Mouse (Mus musculus) intestine, embryonic 15.5 days (tissue): ENCODE measurements at regions not wholly inside any gene's neighbourhood (a gene's known extent, or its start where the extent isn't known, plus 50 kb on each side); places are given as distances from the start of the nearest gene placed in this dataset.

ENCODE experiments used
- ATAC-seq: fragments of 200-750 bp; cut with Nextera tagmentation; 2 replicates; pipeline ENCODE4 v1.8.0; 2017; ENCODE audit warnings: moderate TSS enrichment, moderate library complexity
- H3K27ac ChIP-seq: fragments of 300-500 bp; sonication (generic); 2 replicates; pipeline ENCODE4 v1.5.1; 2015; ENCODE audit warnings: mild to moderate bottlenecking, inconsistent platforms
- H3K27me3 ChIP-seq: fragments of 300-500 bp; sonication (generic); replicated peaks from 2 replicates; pipeline ENCODE4 v1.6.1; 2015; ENCODE audit warnings: inconsistent platforms
- H3K36me3 ChIP-seq: fragments of 300-500 bp; sonication (generic); 2 replicates; pipeline ENCODE4 v1.6.1; 2015; ENCODE audit warnings: inconsistent platforms
- H3K4me1 ChIP-seq: fragments of 300-500 bp; sonication (generic); replicated peaks from 2 replicates; pipeline ENCODE4 v1.6.1; 2015; ENCODE audit warnings: inconsistent platforms
- H3K4me2 ChIP-seq: fragments of 300-500 bp; sonication (generic); replicated peaks from 2 replicates; pipeline ENCODE4 v1.6.1; 2015; ENCODE audit warnings: mild to moderate bottlenecking, inconsistent platforms
- H3K4me3 ChIP-seq: fragments of 300-500 bp; sonication (generic); replicated peaks from 2 replicates; pipeline ENCODE4 v1.5.1; 2015; ENCODE audit warnings: inconsistent platforms
- H3K9ac ChIP-seq: fragments of 300-500 bp; sonication (generic); 2 replicates; pipeline ENCODE4 v1.6.1; 2015; ENCODE audit warnings: inconsistent platforms
- H3K9me3 ChIP-seq: fragments of 300-500 bp; sonication (generic); 2 replicates; pipeline ENCODE4 v1.6.1; 2016; ENCODE audit warnings: inconsistent platforms
- WGBS: fragments of 180-500 bp; shearing (Covaris S2); methylation state at CpG from one replicate; pipeline ENCODE4 v1.1.7; 2015; 5-methylcytosine and 5-hydroxymethylcytosine counted together

- H3K4me2 ChIP-seq, result no peak overlapping the region
- H3K9ac ChIP-seq, result no peak overlapping the region
- no peaks in the 10 kb centered on the region for H3K36me3 ChIP-seq
- WGBS, result 87% methylated on average over 4 of the region's 4 CpGs
- H3K4me3 ChIP-seq, result no peak overlapping the region
- H3K4me1 ChIP-seq, result no peaks in the 10 kb centered on the region
- no peak overlapping the region for H3K27ac ChIP-seq
- no peaks in the 10 kb centered on the region for H3K27me3 ChIP-seq
- no peaks in the 10 kb centered on the region for H3K9me3 ChIP-seq
- no peak for ATAC-seq
Observed at GRCm38 (mm10) chr17:16027989-16028388, 197.2 kb upstream of the Rgmb start.

GRCm38 (mm10) chr17:16004871-16005575 is 174.2 kb upstream of the Rgmb start:
- WGBS, result 16% methylated on average over 7 of the region's 7 CpGs
- H3K27ac ChIP-seq, result peak overlapping the region; percentile 52
- H3K4me1 ChIP-seq, result peaks cover 6% of the 10 kb centered on the region; the same call in 1 of the 2 replicates
- no peak overlapping the region for H3K9ac ChIP-seq
- no peak overlapping the region for H3K4me2 ChIP-seq
- H3K27me3 ChIP-seq, result no peaks in the 10 kb centered on the region
- H3K4me3 ChIP-seq, result no peak overlapping the region
- H3K36me3 ChIP-seq, result no peaks in the 10 kb centered on the region
- peak; percentile 76 for ATAC-seq
- no peaks in the 10 kb centered on the region for H3K9me3 ChIP-seq

GRCm38 (mm10) chr17:16004002-16004401 is 173.2 kb upstream of the Rgmb start:
- Histone ChIP-seq H3K4me1 (peaks cover 6% of the 10 kb centered on the region; the same call in 1 of the 2 replicates), H3K9me3 (no peaks in the 10 kb centered on the region), H3K4me2 (no peak overlapping the region), H3K4me3 (no peak overlapping the region), H3K27ac (no peak overlapping the region), H3K36me3 (no peaks in the 10 kb centered on the region), H3K9ac (no peak overlapping the region), H3K27me3 (no peaks in the 10 kb centered on the region)
- WGBS, result 32% methylated on average over 4 of the region's 4 CpGs
- peak; percentile 65 for ATAC-seq

- no peak for ATAC-seq
- no peaks in the 10 kb centered on the region for H3K9me3 ChIP-seq
- WGBS, result 95% methylated on average over 4 of the region's 4 CpGs
- 0 out of 2 replicates have a peak, but pooled peaks cover 4% of the 10 kb centered on the region for H3K4me1 ChIP-seq
- no peak overlapping the region for H3K4me2 ChIP-seq
- no peak overlapping the region for H3K4me3 ChIP-seq
- no peak overlapping the region for H3K9ac ChIP-seq
- no peak overlapping the region for H3K27ac ChIP-seq
- no peaks in the 10 kb centered on the region for H3K27me3 ChIP-seq
- no peaks in the 10 kb centered on the region for H3K36me3 ChIP-seq
Observed at GRCm38 (mm10) chr17:15998771-15999170, 167.9 kb upstream of the Rgmb start.

GRCm38 (mm10) chr17:15997289-15997688 is 166.4 kb upstream of the Rgmb start:
- Histone ChIP-seq H3K27me3 (no peaks in the 10 kb centered on the region), H3K4me1 (0 out of 2 replicates have a peak, but pooled peaks cover 6% of the 10 kb centered on the region), H3K4me2 (no peak overlapping the region), H3K27ac (no peak overlapping the region), H3K9me3 (no peaks in the 10 kb centered on the region), H3K9ac (no peak overlapping the region), H3K4me3 (no peak overlapping the region), H3K36me3 (no peaks in the 10 kb centered on the region)
- ATAC-seq, result no peak
- 26% methylated on average over 1 of the region's 1 CpGs for WGBS

GRCm38 (mm10) chr17:15995493-15995892 is 164.7 kb upstream of the Rgmb start:
- Histone ChIP-seq H3K9ac (no peak overlapping the region), H3K27ac (no peak overlapping the region), H3K27me3 (no peaks in the 10 kb centered on the region), H3K36me3 (no peaks in the 10 kb centered on the region), H3K4me3 (no peak overlapping the region), H3K4me1 (0 out of 2 replicates have a peak, but pooled peaks cover 6% of the 10 kb centered on the region), H3K9me3 (no peaks in the 10 kb centered on the region), H3K4me2 (no peak overlapping the region)
- no peak for ATAC-seq
- WGBS, result 90% methylated on average over 1 of the region's 1 CpGs

GRCm38 (mm10) chr17:15993361-15994287 is 162.8 kb upstream of the Rgmb start:
- 39% methylated on average over 7 of the region's 7 CpGs for WGBS
- H3K4me1 ChIP-seq, result 0 out of 2 replicates have a peak, but pooled peaks cover 6% of the 10 kb centered on the region
- H3K9ac ChIP-seq, result no peak overlapping the region
- H3K27ac ChIP-seq, result no peak overlapping the region
- no peak overlapping the region for H3K4me3 ChIP-seq
- H3K36me3 ChIP-seq, result no peaks in the 10 kb centered on the region
- H3K9me3 ChIP-seq, result no peaks in the 10 kb centered on the region
- no peaks in the 10 kb centered on the region for H3K27me3 ChIP-seq
- no peak overlapping the region for H3K4me2 ChIP-seq
- peak; percentile 87 for ATAC-seq

- no peaks in the 10 kb centered on the region for H3K27me3 ChIP-seq
- H3K9me3 ChIP-seq, result no peaks in the 10 kb centered on the region
- H3K4me1 ChIP-seq, result 0 out of 2 replicates have a peak, but pooled peaks cover 6% of the 10 kb centered on the region
- H3K36me3 ChIP-seq, result no peaks in the 10 kb centered on the region
- ATAC-seq, result no peak
- H3K9ac ChIP-seq, result no peak overlapping the region
- no peak overlapping the region for H3K4me2 ChIP-seq
- 66% methylated on average over 5 of the region's 5 CpGs for WGBS
- no peak overlapping the region for H3K27ac ChIP-seq
- H3K4me3 ChIP-seq, result no peak overlapping the region
Observed at GRCm38 (mm10) chr17:15991916-15992315, 161.1 kb upstream of the Rgmb start.

GRCm38 (mm10) chr17:15990303-15990702 is 159.5 kb upstream of the Rgmb start:
- Histone ChIP-seq H3K4me3 (no peak overlapping the region), H3K4me1 (0 out of 2 replicates have a peak, but pooled peaks cover 6% of the 10 kb centered on the region), H3K27me3 (no peaks in the 10 kb centered on the region), H3K36me3 (no peaks in the 10 kb centered on the region), H3K27ac (no peak overlapping the region), H3K4me2 (no peak overlapping the region), H3K9ac (no peak overlapping the region), H3K9me3 (no peaks in the 10 kb centered on the region)
- 29% methylated on average over 6 of the region's 6 CpGs for WGBS
- no peak for ATAC-seq

- Histone ChIP-seq H3K4me2 (no peak overlapping the region), H3K9ac (no peak overlapping the region), H3K27ac (no peak overlapping the region), H3K9me3 (no peaks in the 10 kb centered on the region), H3K27me3 (no peaks in the 10 kb centered on the region), H3K4me3 (no peak overlapping the region), H3K4me1 (no peaks in the 10 kb centered on the region), H3K36me3 (no peaks in the 10 kb centered on the region)
- no peak for ATAC-seq
- WGBS, result 57% methylated on average over 2 of the region's 2 CpGs
Observed at GRCm38 (mm10) chr17:15981558-15981957, 150.7 kb upstream of the Rgmb start.

GRCm38 (mm10) chr17:15977374-15978031 is 146.7 kb upstream of the Rgmb start:
- no peaks in the 10 kb centered on the region for H3K36me3 ChIP-seq
- no peaks in the 10 kb centered on the region for H3K27me3 ChIP-seq
- H3K4me3 ChIP-seq, result no peak overlapping the region
- peak overlapping the region; percentile 36; the same call in 1 of the 2 replicates for H3K27ac ChIP-seq
- no peak overlapping the region for H3K4me2 ChIP-seq
- H3K9ac ChIP-seq, result no peak overlapping the region
- no peaks in the 10 kb centered on the region for H3K9me3 ChIP-seq
- no peaks in the 10 kb centered on the region for H3K4me1 ChIP-seq
- no peak for ATAC-seq
- 52% methylated on average over 7 of the region's 7 CpGs for WGBS

- ATAC-seq, result peak; percentile 41; the same call in 1 of the 2 replicates
- Histone ChIP-seq H3K36me3 (no peaks in the 10 kb centered on the region), H3K27ac (peak overlapping the region; percentile 54; the same call in 1 of the 2 replicates), H3K4me1 (0 out of 2 replicates have a peak, but pooled peaks cover 2% of the 10 kb centered on the region), H3K9ac (no peak overlapping the region), H3K4me2 (no peak overlapping the region), H3K4me3 (no peak overlapping the region), H3K9me3 (no peaks in the 10 kb centered on the region), H3K27me3 (no peaks in the 10 kb centered on the region)
- WGBS, result 68% methylated on average over 3 of the region's 3 CpGs
Observed at GRCm38 (mm10) chr17:15971351-15971685, 140.5 kb upstream of the Rgmb start.
